Mouse (Mus musculus): ENCODE measurements around the gene Skp1a.

The Skp1a gene

DNA sequence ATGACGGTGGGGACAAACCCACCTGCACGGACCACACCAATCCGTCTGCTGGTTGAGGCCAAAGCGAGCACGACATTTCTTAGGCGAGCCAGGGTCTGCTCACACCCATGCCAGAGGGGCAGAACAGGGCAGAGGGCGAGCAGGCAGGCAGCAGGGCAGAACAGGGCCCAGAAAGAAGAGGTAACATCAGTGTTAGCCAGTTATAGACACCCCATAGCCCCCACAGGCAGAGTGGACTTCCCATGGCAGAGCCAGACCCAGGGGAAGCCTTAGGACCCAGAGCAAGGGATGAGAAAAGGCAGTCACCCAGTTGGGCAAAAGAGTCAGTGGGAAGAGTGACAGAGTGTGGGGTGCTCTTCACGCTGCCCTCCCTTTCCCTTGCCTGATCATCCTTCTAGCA is 23.3 kb downstream of the Skp1a start:
- no peak for DNase-seq

DNA sequence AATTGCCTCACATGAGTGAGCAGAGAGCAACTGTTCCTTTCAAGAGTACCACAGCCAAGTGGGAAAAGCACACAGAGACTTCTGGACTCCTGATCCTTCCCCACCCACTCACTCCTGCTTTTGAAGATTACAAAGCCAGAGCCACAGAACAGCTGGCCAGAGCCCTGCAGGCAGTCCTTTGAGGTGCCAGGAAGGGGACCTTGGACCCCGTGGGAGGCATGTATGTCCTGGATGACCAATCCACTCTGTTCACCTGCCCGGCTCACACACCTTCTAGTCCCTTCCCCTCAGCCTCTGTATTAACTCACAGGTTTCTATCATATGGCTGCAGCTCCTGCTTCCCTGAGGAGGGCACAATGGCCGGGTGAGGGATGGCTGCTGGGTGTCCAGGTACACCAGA is 25.6 kb downstream of the Skp1a start:
- no peak for DNase-seq

DNA sequence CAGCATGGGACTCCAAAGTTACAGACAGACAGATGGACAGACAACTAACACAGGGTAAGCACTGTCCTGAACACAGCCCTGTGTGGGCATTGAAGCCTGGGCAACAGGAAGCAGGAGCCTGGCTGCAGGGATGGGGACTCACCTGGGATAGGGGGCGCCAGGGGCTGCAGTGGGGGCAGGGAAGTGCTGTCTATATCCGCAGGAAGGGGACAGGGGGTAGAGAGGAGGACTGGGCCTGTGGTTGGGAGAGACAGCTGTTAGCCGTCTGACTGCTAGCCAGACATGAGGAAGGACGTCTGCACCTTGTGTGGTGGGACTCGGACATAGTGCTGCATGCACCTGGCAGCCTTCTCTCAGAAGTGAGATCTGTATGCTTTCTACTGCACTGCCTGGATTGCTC is 26.9 kb downstream of the Skp1a start:
- peak in 1 of 2 experiments; percentile 1 for DNase-seq

GRCm38 (mm10) chr11:52260878-52261277 is 29.1 kb downstream of the Skp1a start:
- DNase-seq: no peak

- peak; percentile 69 for DNase-seq
Measured at GRCm38 (mm10) chr11:52261937-52262336, 30.1 kb downstream of the Skp1a start.

- DNase-seq: no peak
Measured at GRCm38 (mm10) chr11:52262338-52262737, 30.5 kb downstream of the Skp1a start.

DNA sequence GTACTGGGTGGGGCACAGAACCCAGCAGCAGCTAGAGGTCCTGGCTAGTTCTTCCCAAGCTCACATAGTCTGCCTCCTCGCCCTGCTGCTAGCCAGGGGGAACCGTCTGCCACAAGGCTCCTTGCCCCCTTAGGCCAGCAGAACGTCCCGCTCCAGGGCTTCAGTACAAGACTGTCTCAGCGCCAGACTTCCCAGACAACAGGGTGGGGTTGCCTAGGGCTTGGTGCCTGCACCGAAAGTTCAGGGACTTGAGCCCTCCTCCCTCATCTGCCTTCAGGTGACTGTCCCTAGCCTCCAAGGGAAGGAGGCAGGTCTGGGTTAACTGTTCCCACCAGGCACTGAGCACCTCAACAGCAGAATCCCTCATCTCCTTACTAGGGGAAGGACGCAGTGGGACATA is 33.1 kb downstream of the Skp1a start:
- no peak for DNase-seq

- DNase-seq: no peak
Measured at GRCm38 (mm10) chr11:52265616-52266307, 34.0 kb downstream of the Skp1a start.

DNA sequence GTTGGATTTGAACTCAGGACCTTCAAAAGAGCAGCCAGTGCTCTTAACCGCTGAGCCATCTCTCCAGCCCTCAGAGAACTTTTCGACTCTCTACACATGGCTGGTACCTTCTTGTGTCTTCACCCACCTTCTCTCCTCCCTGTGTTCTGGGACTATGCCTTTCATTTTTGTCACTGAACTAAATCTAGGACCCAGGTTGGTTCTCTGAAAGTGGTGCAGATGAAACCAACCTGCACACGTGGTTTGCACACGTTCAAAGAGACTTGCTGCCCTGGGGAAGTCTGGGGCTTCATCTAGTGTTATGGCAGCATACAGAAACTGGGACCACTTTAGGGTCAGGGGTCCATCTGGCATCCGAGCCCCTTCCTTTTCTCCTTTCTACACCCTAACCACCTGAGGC is 35.5 kb downstream of the Skp1a start:
- no peak for DNase-seq

- no peak for DNase-seq
Measured at GRCm38 (mm10) chr11:52268104-52268835, 36.5 kb downstream of the Skp1a start.

GRCm38 (mm10) chr11:52269841-52270240 is 38.0 kb downstream of the Skp1a start:
- no peak for DNase-seq

DNA sequence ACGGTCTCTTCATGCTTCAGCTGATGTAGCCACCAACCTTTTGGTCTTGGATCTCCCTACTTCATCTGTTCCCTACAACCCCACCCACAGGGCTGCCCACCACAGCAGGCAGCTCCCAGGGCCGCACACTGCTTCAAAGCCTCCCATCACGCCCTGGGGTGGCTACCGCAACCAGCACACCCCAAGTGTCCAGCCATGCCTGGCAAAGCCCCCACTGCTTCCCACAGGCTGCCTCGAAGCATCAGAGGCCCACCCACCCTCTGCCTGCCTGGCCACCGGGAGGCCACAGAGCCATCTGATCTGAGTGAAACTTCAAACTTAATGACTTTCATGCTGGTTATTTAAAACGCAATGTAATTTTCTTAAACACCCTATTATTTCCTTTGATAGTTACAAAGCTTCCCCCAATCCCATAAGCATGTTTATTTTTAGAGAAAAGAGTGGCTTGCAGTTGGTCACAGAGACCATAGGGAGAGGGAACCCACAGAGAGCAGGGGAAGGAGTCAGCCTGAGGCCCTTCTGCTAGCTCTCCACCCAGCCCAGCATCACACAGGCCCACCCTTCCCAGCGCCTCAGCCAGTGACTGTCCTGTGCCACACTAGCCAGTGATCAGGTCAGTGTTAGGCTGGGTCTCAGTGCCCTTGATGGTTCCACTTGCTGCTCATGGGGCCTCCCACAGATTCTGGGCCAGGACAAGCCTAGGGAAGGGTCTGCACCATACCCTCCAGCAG is 40.1 kb downstream of the Skp1a start:
- no peak for DNase-seq

DNA sequence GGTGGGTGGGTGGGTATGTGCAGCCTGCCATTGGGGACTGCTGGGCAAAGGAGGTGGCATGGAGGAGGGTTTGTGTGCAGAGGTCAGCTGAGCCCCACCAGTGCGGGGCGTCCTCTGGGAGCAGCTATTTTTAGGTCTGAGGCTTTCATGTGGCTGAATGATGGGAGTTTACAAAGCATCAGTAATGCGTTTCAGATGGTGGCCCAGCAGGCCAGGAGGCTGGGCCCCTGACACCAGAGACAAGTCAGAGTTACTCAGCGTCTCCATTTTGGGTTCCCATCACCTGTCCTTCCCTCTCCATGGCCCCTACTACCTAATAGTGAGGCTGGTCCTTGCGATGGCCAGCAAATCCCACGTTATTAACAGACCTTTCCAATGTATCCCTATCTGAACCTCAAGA is 40.8 kb downstream of the Skp1a start:
- no peak for DNase-seq

GRCm38 (mm10) chr11:52273183-52273941 is 41.6 kb downstream of the Skp1a start:
- DNase-seq: peak in 1 of 2 experiments; percentile 31

GRCm38 (mm10) chr11:52273942-52274330 is 42.1 kb downstream of the Skp1a start:
- DNase-seq: no peak

DNA sequence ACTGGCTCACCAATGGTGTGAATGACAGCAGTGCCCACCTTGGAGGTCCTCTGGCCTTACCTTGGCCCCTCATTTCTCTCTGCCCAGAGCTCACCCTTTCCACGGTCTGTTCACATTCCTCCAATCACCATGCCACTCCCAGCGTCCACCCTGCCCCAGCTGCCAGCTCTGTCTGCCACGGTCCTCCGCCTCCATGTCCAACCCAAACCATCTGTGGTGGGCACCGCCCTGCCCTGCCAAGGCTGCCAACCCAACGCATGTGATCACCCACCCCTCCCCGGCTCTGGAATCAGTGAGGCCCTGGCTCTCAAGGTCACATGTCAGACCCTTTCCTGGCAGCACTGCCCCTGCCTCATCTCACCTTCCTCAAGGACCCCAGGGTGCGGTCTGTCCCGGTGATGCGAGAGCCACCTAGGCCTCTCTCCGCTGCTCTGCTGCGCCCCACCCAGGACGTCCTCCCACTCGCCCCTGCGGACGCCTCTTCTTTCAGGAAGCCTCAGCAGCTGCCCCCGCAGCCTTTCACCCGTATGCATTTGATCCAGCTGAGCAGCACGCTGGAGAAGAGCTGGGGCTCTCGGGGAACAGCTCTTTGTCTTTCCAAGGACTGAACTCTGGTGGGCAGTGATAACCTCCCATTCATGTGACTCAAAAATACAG is 42.8 kb downstream of the Skp1a start:
- DNase-seq: peak; percentile 51 to 60

GRCm38 (mm10) chr11:52275366-52275765 is 43.6 kb downstream of the Skp1a start:
- no peak for DNase-seq

DNA sequence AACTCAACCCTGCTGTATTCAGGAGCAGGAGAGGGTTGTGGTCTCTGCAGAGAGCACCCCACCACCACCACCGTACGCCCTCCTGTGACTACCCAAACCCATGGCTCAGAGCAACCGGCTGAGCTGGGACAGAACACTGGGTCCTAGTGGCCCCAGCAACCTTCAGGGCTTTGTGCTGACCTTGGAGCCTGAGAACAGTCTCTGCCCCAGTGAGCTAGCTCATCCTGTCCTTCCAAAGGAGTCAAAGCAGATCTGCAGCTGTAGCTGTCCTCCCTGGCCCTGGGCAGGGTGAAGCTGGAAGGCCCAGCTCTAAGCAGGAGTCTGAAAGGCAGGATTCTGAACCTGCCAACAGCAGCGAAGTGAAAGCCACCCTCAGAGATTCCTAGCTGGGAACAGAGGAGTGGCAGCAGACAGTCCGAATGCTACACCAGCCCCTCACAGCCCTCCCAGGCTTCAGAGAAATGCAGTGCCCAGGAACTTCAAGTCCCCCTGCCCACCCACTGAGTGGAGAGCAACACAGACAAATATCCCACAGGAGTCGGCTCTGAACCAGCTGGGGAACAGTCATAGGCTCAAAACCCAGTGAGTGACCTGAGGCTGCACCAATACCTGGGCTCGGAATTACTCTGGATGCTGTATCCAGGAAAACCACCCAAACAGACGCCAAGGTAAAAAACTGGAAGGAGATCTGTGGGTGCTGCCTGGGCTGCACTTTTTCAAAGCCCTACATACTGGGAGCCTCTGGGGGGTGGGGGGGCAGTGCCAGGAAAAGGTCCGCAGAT is 44.2 kb downstream of the Skp1a start:
- DNase-seq: no peak

DNA sequence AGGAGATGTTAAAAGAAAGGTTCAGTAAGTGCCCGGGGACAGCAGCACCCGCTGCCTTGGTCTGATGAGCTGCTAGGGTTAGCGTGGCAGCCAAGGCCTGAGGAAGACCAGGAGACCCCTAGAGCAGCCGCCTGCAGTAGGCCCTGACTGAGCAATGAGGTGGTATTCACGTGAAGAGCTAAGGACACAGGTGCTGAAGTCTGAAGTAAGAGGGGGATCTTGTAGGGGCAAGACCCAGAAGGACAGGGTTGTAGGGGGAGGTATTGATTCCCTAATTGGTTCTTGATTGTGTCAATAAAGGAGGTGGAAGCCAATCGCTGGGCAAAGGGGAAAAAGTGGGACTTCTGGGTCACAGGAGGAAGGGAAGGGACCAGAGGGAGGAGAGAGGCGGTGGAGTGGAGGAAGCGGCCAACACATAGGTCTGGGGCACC is 45.2 kb downstream of the Skp1a start:
- DNase-seq: no peak

GRCm38 (mm10) chr11:52277433-52278150 is 45.8 kb downstream of the Skp1a start:
- DNase-seq: no peak

DNA sequence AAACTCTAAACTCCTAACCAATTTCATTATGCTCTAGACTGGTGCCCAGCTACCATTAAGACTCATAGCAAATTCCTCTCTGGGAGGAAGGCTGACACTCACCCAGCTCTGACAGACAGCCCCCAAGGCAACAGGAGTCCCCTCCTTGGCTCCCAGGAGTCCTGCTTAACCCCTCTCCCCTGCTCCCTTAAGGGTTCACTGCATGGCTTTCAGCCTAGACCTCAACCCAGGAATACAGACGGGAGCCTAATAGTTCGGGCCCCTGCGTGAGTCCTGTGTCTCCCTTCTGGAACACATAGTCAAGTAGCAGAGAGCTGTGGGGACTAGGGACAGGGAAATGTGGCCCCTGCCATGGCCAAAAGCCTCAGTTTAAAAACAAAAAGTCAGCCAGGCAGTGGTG is 46.4 kb downstream of the Skp1a start:
- no peak for DNase-seq

Measured in cerebellum, postnatal 10 days (tissue).